Mouse (Mus musculus) heart, postnatal 0 days (tissue): ENCODE data around the gene Tnnc2.

Source experiments
- CTCF ChIP-seq: IDR thresholded peaks from 2 replicates; pipeline ENCODE4 v1.5.1; 2016; ENCODE audit warnings: antibody characterized with exemption, control low read depth, low read depth
- EP300 ChIP-seq: IDR thresholded peaks from 2 replicates; pipeline ENCODE4 v1.6.1; 2016; ENCODE audit warnings: antibody characterized with exemption, low read depth

DNA sequence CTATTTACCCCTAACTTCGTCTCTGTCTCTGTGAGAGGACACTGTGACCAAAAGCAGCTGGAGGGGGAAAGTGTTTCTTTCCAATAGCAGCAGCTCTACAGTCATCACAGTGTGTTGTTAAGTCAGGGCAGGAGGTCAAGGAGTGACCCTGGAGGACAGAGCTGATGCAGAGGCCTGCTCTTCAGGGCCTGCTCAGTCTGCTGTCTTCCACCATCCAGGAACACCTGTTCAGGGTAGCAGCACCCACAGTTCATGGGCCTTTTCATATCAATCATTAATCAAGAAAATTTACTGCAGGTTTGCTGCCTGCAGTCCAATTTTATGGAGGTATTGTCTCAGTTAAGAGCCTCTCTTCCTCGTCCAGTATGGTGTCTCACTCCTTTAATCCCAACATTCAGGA lies 33.8 kb upstream of the Tnnc2 start:
- TF ChIP-seq CTCF (no peak), EP300 (no peak)
